Mouse (Mus musculus) embryonic facial prominence, embryonic 13.5 days (tissue): ENCODE data around the gene Gpkow. TPM values are rescaled to one million over a fixed set of nuclear protein-coding genes. Genes with fewer than 3 reads are reported as not detected.
A peak's percentile ranks its signal among the peaks of the same experiment; 100 is the strongest.

Experiments used
- ATAC-seq: fragments of 200-750 bp; cut with Nextera tagmentation; 2 replicates; pipeline ENCODE4 v1.8.0; 2017; ENCODE audit warnings: low read depth; ENCODE audit not compliant: insufficient number of reproducible peaks, insufficient read depth, low FRiP score, low TSS enrichment
- H3K27ac ChIP-seq: fragments of 300-500 bp; sonication (generic); 2 replicates; pipeline ENCODE4 v1.5.1; 2015; ENCODE audit warnings: moderate library complexity, mild to moderate bottlenecking, inconsistent platforms
- H3K27me3 ChIP-seq: fragments of 300-500 bp; sonication (generic); 2 replicates; pipeline ENCODE4 v1.6.1; 2015; ENCODE audit warnings: mild to moderate bottlenecking, inconsistent platforms
- H3K36me3 ChIP-seq: fragments of 300-500 bp; sonication (generic); 2 replicates; pipeline ENCODE4 v1.6.1; 2015; ENCODE audit warnings: mild to moderate bottlenecking, inconsistent platforms
- H3K4me1 ChIP-seq: fragments of 300-500 bp; sonication (generic); 2 replicates; pipeline ENCODE4 v1.6.1; 2015; ENCODE audit warnings: inconsistent platforms
- H3K4me2 ChIP-seq: fragments of 300-500 bp; sonication (generic); 2 replicates; pipeline ENCODE4 v1.6.1; 2015; ENCODE audit warnings: moderate library complexity, mild to moderate bottlenecking, inconsistent platforms
- H3K4me3 ChIP-seq: fragments of 300-500 bp; sonication (generic); 2 replicates; pipeline ENCODE4 v1.5.1; 2015; ENCODE audit warnings: mild to moderate bottlenecking, inconsistent platforms
- H3K9ac ChIP-seq: fragments of 300-500 bp; sonication (generic); 2 replicates; pipeline ENCODE4 v1.6.1; 2015; ENCODE audit warnings: mild to moderate bottlenecking, inconsistent platforms
- H3K9me3 ChIP-seq: fragments of 300-500 bp; sonication (generic); 2 replicates; pipeline ENCODE4 v1.6.1; 2016; ENCODE audit warnings: inconsistent platforms
- WGBS: fragments of 180-500 bp; shearing (Covaris S2); methylation state at CpG from one replicate; pipeline ENCODE4 v1.1.7; 2015; ENCODE audit warnings: mixed read lengths; 5-methylcytosine and 5-hydroxymethylcytosine counted together
- polyA plus RNA-seq: library from polyadenylated mRNA; unstranded; fragments of >200 nt; fragmentation: Nextera tagmentation; extraction: Ambion mirVana; gene quantifications from 2 replicates; pipeline ENCODE4 v1.2.1, GENCODE M21; 2015

The Gpkow gene
- polyA plus RNA-seq, 1 experiment from 2014 or later: 37.2 TPM

DNA sequence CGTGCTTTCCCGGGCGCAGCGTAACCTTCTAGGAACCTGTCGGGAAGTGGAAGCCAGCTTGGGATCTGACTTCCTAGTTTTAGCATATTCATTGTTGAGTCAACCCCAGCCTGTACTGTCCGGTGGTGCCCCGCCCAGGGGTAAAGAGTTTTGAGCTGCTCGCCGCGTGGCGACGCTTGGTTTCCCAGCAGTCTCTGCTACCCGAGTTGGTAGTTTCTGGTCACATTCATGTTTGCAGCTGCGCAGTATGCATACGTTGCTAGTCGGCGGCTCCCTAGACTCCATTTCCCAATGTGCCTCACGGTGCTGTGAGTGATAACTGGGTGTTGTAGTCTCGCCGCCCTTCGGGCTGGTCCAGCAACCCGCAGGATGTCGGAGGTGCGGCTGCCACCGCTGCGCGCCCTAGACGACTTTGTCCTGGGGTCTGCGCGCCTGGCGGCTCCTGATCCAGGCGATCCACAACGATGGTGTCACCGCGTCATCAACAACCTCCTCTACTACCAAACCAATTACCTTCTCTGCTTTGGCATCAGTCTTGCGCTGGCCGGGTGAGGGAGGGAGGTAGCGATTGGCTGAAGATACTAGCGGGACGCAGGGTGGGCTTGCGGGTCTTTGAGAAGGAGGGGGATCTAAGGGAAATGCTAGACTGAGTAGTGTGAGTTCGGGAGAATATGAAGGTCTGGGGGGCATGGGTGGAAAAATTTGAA, 31.4 kb downstream of the Gpkow start, which contains the start of gene Praf2:
Gene Praf2, plus strand, starts transcription at position 225 of the 707 bp plus-strand sequence.
- Histone ChIP-seq H3K36me3 (peaks cover 23% of the 10 kb centered on the region; the same call in 1 of the 2 replicates), H3K4me2 (peak within 1 kb of the TSS; percentile 61), H3K9me3 (no peaks in the 10 kb centered on the region), H3K4me3 (peak within 1 kb of the TSS; percentile 49), H3K4me1 (no peaks in the 10 kb centered on the region), H3K27ac (0 out of 2 replicates have a peak within 1 kb of the TSS, but pooled peaks have one; percentile 22), H3K9ac (peak within 1 kb of the TSS; percentile 65), H3K27me3 (no peaks in the 10 kb centered on the region)
- peak; percentile 86 for ATAC-seq
- 23% methylated on average over 42 of the region's 42 CpGs for WGBS

DNA sequence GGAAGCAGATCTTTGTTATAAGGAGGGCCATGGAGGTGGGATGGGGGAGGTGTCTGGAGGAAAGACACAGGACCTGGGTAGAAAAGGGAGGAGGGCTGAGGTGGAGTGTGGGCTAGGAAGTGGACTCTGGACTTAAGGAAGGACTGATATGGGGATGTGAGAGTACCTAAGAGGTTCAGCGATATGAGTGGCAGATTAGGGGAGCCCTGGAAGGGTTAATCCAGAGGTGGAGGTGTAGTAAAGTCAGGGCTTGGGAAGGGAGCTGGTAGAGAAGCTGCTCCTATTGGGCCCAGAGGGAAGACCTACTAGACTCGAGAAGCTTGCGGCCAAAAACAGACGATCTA, 32.0 kb downstream of the Gpkow start:
- Histone ChIP-seq H3K27ac (no peak overlapping the region), H3K27me3 (no peaks in the 10 kb centered on the region), H3K36me3 (peaks cover 21% of the 10 kb centered on the region; the same call in 1 of the 2 replicates), H3K4me1 (no peaks in the 10 kb centered on the region), H3K9me3 (no peaks in the 10 kb centered on the region), H3K9ac (peak overlapping the region; percentile 65), H3K4me3 (peak overlapping the region; percentile 49), H3K4me2 (peak overlapping the region; percentile 61)
- ATAC-seq: no peak
- WGBS: 43% methylated on average over 4 of the region's 4 CpGs

DNA sequence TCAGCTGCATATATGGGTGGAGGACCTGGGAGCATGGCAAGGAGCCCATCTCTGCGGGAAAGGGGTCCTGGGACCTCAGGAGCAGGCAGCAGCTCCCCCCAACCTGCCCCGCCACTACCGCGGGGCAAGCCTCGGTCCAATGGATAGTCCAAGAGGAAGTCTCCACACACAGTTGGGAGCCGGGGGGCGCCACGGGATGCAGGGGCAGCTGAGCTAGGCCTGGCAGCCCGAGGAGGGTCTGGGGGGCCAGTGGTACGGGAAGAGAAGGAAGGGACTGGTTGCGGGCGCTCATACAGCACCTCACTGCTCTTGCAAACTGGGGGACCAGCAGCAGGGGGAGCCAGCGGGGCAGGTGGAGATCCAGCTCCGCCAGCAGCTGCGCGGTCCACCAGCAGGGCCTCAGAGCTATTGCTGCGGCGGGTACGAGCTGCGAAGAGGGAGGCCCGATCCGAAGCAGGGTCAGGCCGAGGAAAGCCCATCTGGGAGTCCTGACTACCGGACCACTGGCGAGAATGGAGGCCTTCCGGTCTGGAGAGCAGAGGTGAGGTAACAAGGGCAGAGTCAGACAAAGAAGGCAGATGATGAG, 36.7 kb downstream of the Gpkow start:
- Histone ChIP-seq H3K4me2 (no peak overlapping the region), H3K27ac (no peak overlapping the region), H3K9ac (no peak overlapping the region), H3K36me3 (peaks cover 9% of the 10 kb centered on the region; the same call in 1 of the 2 replicates), H3K4me3 (no peak overlapping the region), H3K9me3 (no peaks in the 10 kb centered on the region), H3K27me3 (no peaks in the 10 kb centered on the region), H3K4me1 (no peaks in the 10 kb centered on the region)
- 36% methylated on average over 26 of the region's 26 CpGs for WGBS
- ATAC-seq: no peak

DNA sequence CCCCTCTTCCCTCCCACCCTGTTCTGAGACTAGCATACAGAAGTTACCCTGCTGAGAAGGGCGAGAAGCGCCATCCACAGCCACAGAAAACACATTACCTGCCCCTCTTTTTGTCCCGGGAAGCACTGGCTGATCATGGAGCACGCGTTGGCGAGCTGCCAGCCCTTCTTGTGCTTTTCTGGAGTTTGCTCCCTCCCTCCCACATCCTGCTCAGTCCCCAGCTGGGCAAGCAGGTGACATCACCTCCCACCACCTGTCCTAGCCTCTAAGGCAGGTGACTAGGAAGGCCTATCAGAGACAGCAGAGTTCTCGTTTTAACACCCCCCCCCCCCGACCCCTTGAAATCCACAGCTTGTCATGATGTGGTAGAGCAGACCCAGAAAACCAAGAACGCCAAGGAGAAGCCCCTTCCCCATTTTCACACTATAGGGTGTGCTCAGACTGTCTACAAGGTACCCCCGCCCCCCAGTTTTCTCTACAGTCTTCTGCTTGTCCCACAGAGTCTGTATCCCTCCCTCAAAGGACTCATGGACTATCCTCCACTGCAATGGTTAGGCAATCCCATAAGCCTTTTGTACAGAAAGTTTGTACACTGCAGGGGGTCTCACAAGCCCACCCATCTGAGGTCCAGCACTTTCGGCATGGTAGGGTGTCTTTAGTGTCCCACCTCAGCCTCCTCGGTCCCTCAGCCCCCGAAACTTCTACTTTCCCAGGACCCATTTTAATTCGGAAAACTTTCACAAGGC, 42.6 kb downstream of the Gpkow start:
- no peak overlapping the region for H3K27ac ChIP-seq
- WGBS: 61% methylated on average over 14 of the region's 14 CpGs
- H3K4me3 ChIP-seq: no peak overlapping the region
- no peaks in the 10 kb centered on the region for H3K4me1 ChIP-seq
- peaks cover 12% of the 10 kb centered on the region; the same call in 1 of the 2 replicates for H3K36me3 ChIP-seq
- 0 out of 2 replicates have a peak overlapping the region, but pooled peaks have one; percentile 5 for H3K4me2 ChIP-seq
- no peak overlapping the region for H3K9ac ChIP-seq
- peak; percentile 50; the same call in 1 of the 2 replicates for ATAC-seq
- no peaks in the 10 kb centered on the region for H3K9me3 ChIP-seq
- no peaks in the 10 kb centered on the region for H3K27me3 ChIP-seq

DNA sequence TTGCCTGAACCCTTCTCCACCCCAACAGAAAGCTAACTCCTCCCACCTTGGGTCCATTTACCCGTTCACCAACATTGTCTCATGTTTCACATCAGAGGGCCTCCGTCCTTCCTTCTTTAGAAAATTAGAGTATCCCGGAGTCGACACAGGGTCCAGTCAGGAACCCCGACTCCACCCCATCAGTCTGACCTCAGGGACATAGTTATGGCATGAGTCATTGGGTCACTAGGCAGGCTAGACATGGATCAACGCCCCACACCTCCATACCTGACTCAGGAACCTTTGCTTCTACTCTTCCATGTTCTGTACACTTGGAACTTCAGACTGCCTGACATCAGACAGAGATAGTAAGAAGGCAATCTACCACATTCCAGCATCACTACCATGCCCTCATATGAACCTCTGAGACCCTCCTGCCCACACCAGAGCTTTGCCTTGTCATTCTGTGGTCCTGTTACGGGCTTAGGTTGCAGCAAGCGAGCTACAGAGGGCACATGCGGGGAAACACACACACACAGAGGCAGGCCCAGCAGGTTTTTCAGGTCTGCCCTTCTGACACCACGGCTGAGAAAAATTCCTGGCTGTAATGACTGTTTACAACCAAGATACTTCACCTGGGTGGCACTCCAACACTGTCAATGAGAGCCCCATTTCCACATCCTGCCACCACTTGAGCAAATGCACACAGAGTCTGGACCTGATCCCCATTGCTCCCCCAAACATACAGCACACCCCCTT, 43.3 kb downstream of the Gpkow start:
- H3K27ac ChIP-seq: peak overlapping the region; percentile 39; the same call in 1 of the 2 replicates
- H3K4me1 ChIP-seq: no peaks in the 10 kb centered on the region
- H3K9ac ChIP-seq: no peak overlapping the region
- ATAC-seq: no peak; the same call in 1 of the 2 replicates
- H3K9me3 ChIP-seq: no peaks in the 10 kb centered on the region
- peaks cover 12% of the 10 kb centered on the region; the same call in 1 of the 2 replicates for H3K36me3 ChIP-seq
- no peaks in the 10 kb centered on the region for H3K27me3 ChIP-seq
- H3K4me3 ChIP-seq: no peak overlapping the region
- 43% methylated on average over 10 of the region's 10 CpGs for WGBS
- no peak overlapping the region for H3K4me2 ChIP-seq

DNA sequence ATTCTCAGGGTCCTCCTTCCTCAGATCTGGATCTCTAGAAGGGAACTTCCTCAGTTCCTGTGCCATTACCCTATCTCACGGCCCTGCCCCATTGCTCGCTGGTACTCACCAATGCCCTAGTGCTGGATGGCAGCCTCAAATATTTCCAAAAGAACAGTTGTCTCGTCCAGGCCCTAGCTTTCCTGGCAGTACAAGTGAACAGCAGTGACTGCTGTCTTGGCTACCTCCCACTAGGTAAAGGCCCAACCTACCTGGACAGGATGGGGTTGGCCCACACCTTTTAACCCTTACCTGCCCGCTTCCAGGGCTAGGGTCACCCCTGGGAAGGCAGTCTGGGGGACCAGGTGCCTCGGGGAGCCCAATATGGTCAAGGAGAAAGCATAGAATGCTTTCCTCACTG, 44.2 kb downstream of the Gpkow start:
- Histone ChIP-seq H3K4me3 (no peak overlapping the region), H3K27ac (peak overlapping the region; percentile 48; the same call in 1 of the 2 replicates), H3K9ac (no peak overlapping the region), H3K27me3 (no peaks in the 10 kb centered on the region), H3K9me3 (no peaks in the 10 kb centered on the region), H3K36me3 (peaks cover 12% of the 10 kb centered on the region; the same call in 1 of the 2 replicates), H3K4me1 (no peaks in the 10 kb centered on the region), H3K4me2 (no peak overlapping the region)
- ATAC-seq: no peak
- WGBS: 74% methylated on average over 5 of the region's 5 CpGs

DNA sequence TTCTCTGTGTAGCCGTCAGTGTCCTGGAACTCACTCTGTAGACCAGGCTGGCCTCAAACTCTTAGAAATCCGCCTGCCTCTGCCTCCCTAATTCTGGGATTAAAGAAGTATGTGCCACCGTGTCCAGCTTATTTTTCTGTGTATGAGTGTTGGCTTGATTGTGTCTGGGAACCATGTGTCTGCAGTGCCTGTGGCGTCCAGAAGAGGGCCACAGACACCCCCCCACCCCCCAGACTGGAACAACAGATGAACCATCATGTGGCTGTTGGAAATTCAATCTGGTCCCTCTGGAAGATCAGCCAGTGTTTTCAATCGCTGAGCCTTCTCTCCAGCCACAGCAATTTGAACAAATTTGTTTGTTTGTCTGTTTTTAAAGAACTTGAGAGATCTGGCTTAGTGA, 46.5 kb downstream of the Gpkow start:
- no peak overlapping the region for H3K4me2 ChIP-seq
- H3K27me3 ChIP-seq: no peaks in the 10 kb centered on the region
- no peaks in the 10 kb centered on the region for H3K9me3 ChIP-seq
- H3K27ac ChIP-seq: no peak overlapping the region
- no peaks in the 10 kb centered on the region for H3K4me1 ChIP-seq
- H3K36me3 ChIP-seq: 0 out of 2 replicates have a peak, but pooled peaks cover 2% of the 10 kb centered on the region
- H3K9ac ChIP-seq: no peak overlapping the region
- WGBS: 57% methylated on average over 5 of the region's 5 CpGs
- H3K4me3 ChIP-seq: no peak overlapping the region
- no peak for ATAC-seq

DNA sequence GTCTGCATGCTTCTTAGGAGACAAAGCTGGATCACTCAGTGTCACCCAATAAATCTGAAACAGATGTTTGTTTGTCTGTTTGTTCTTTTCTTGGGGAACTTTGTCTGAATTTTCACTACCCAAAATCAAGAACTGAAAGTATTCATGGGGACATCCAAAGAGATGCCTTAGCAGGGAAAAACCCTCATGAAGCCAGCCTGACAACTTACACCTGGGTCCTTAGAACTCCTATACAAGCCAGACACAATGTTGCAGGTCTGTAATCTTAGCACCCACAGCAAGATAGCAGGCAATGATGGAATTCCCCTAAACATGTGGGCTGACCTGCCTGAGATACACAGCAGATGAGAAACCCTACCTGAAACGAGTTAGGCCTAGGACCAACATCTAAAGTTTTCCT, 48.0 kb downstream of the Gpkow start:
- WGBS: 53% methylated on average over 1 of the region's 1 CpGs
- H3K4me2 ChIP-seq: no peak overlapping the region
- H3K9me3 ChIP-seq: no peaks in the 10 kb centered on the region
- no peaks in the 10 kb centered on the region for H3K27me3 ChIP-seq
- ATAC-seq: no peak
- no peak overlapping the region for H3K4me3 ChIP-seq
- peaks cover 5% of the 10 kb centered on the region; the same call in 1 of the 2 replicates for H3K4me1 ChIP-seq
- H3K9ac ChIP-seq: no peak overlapping the region
- H3K27ac ChIP-seq: no peak overlapping the region
- 0 out of 2 replicates have a peak, but pooled peaks cover 2% of the 10 kb centered on the region for H3K36me3 ChIP-seq

DNA sequence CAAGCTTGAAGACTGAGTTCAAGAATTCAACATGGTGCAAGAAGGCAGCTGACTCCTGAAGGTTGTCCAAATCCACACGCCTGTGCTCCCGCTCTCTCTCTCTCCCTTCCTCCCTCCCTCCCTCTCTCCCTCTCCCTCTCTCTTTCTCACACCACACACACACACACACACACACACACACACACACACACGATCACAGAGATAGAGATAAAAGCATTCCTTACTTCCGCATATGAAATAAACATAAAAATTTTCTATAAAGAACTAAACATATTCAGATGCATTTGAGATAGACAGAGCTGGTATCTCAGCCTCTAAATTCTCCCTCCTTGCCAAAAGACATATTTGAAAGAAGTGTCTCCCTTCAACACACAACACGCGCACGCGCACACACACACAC, 48.5 kb downstream of the Gpkow start:
- ATAC-seq: no peak
- H3K27ac ChIP-seq: no peak overlapping the region
- no peak overlapping the region for H3K4me3 ChIP-seq
- H3K27me3 ChIP-seq: no peaks in the 10 kb centered on the region
- no peaks in the 10 kb centered on the region for H3K9me3 ChIP-seq
- H3K4me1 ChIP-seq: peaks cover 6% of the 10 kb centered on the region; the same call in 1 of the 2 replicates
- H3K4me2 ChIP-seq: no peak overlapping the region
- H3K36me3 ChIP-seq: 0 out of 2 replicates have a peak, but pooled peaks cover 2% of the 10 kb centered on the region
- 92% methylated on average over 8 of the region's 8 CpGs for WGBS
- no peak overlapping the region for H3K9ac ChIP-seq

DNA sequence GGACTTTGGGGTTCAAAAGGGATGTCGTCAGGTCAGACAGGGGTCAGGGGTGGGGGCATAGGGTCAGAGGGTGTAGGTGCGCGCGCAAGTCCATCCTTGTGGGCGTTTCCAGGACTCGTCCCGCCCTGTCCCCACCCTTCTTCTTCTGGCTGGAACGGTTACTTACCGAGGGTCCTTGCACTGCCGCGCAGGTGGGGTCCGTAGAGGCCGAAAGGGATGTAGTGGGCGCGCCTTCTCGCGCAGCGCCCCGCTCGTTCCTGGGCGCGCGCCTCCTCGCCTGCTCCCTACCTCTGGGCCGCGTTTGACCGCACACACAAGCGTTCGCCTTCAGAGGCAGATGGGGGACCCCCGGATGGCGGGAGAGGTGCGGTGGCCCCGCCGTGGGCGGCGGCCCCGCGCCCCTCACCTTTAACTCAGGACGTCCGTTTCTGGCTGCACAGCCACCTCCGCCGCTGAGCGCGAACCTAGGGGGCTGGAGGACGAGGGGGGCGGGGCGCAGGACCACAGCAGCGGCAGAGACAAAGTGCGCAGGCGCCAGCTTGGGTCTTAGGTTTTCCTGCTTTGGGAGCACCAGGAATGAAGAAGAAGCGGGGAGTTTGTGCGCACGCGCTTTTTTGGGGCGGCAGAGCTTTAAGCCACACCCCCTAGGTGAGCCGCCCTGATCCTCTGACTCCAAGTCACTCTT, 53.6 kb downstream of the Gpkow start, which contains the start of gene Ccdc120:
Gene Ccdc120, minus strand, starts transcription at position 474 of the 685 bp plus-strand sequence.
- H3K9ac ChIP-seq: peak within 1 kb of the TSS; percentile 77
- WGBS: 21% methylated on average over 42 of the region's 56 CpGs
- H3K36me3 ChIP-seq: no peaks in the 10 kb centered on the region
- peak; percentile 74 for ATAC-seq
- H3K4me1 ChIP-seq: peaks cover 6% of the 10 kb centered on the region; the same call in 1 of the 2 replicates
- no peaks in the 10 kb centered on the region for H3K27me3 ChIP-seq
- H3K4me3 ChIP-seq: peak within 1 kb of the TSS; percentile 60
- peak within 1 kb of the TSS; percentile 60 for H3K4me2 ChIP-seq
- no peaks in the 10 kb centered on the region for H3K9me3 ChIP-seq
- H3K27ac ChIP-seq: no peak within 1 kb of the TSS
